ENCODE assay signal across 14 mouse cellular contexts in the genomic region with DNA sequence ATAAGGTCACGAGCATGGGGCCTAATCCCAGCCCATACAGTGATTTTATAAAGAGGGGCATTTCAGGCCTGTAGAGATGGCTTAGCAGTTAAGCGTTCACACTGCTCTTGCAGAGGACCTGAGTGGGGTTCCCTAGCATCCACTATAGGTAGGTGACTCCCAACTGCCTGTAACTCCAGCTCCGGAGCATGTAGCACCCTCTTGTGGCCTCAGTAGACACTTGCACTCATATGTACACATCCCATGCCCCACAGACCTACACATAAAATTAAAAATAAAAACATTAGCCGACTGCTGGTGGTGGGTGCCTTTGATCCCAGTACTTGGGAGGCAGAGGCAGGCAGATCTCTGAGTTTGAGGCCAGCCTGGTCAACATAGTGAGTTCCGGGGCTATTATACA.
DNase-seq lines count a peak whose midpoint lies in the region; ATAC-seq and TF ChIP-seq lines count a peak whose summit lies in the region.
"Had no signal": no experiment of that assay in that cellular context is flagged by ENCODE, and none has a peak within 500 bp of the region (broad histone marks: within the 10 kb centered on the region; RNA-seq: fewer than 3 reads in every experiment).

No protein-coding gene starts in this region.

- intact Hi-C loops in heart, adult 2 months (cut with DNase I): no loop called here

- H3K27me3 ChIP-seq in heart, adult 2 months (ENCODE audit: control insufficient read depth, insufficient read depth, low read length): no peaks in the 10 kb centered on the region
- no peaks in the 10 kb centered on the region for H3K27me3 ChIP-seq in heart, embryonic 11.5 days (ENCODE audit: control insufficient read depth, insufficient read depth, low read length)
- no peaks in the 10 kb centered on the region for H3K27me3 ChIP-seq in liver, embryonic 14.5 days (ENCODE audit: control insufficient read depth, insufficient read depth, low read length)
- H3K27me3 ChIP-seq: CH12.LX; intestine, embryonic 15.5 days; lung, embryonic 15.5 days had no signal

- H3K27ac ChIP-seq in heart, adult 2 months: no peak overlapping the region
- H3K27ac ChIP-seq in heart, embryonic 11.5 days (ENCODE audit: low read depth, low read length): no peak overlapping the region
- H3K27ac ChIP-seq in liver, embryonic 14.5 days: no peak overlapping the region
- H3K27ac ChIP-seq: heart, embryonic 13.5 days; intestine, embryonic 15.5 days; lung, embryonic 15.5 days had no signal

- DNase-seq in heart, adult 2 months: no peak
- DNase-seq in liver, embryonic 14.5 days (ENCODE audit: low read depth in 3 of 3, low spot score in 3 of 3): no peak
- DNase-seq in liver (no peak), ES-CJ7 (ENCODE audit: low read depth, low spot score) (peak; percentile 71)
- DNase-seq in brain, embryonic 14.5 days (ENCODE audit: low read depth): no peak
- no peak for DNase-seq in kidney, postnatal 4 days
- DNase-seq: adrenal gland, postnatal 10 days; cerebellum, adult 9-10 months; gastrocnemius, postnatal 14 days had no signal

- TF ChIP-seq POLR2A in heart, adult 2 months (IDR thresholded peaks at IDR 0.05; ENCODE audit: insufficient read depth, low read depth, low read length): no peak
- TF ChIP-seq POLR2A in brain, embryonic 14.5 days (IDR thresholded peaks at IDR 0.05; ENCODE audit: borderline replicate concordance, extremely low read depth, insufficient read depth, insufficient read length, poor library complexity, severe bottlenecking): no peak

- H3K9me3 ChIP-seq in heart, embryonic 11.5 days (replicated peaks; ENCODE audit: control insufficient read depth, low read length): peaks cover 7% of the 10 kb centered on the region; the same call in 1 of the 2 replicates
- H3K9me3 ChIP-seq in liver, embryonic 14.5 days (ENCODE audit: control insufficient read depth, low read length): no peaks in the 10 kb centered on the region
- H3K9me3 ChIP-seq: intestine, embryonic 15.5 days; lung, embryonic 15.5 days had no signal

- no peak for ATAC-seq in heart, embryonic 11.5 days (replicated peaks; ENCODE audit: insufficient number of reproducible peaks, low FRiP score, low TSS enrichment)
- no peak for ATAC-seq in liver, embryonic 14.5 days (ENCODE audit: insufficient read depth)
- ATAC-seq: intestine, embryonic 15.5 days had no signal

- no peaks in the 10 kb centered on the region for H3K36me3 ChIP-seq in heart, adult 2 months (ENCODE audit: control insufficient read depth, insufficient read depth, low read length)
- H3K36me3 ChIP-seq in heart, embryonic 11.5 days (ENCODE audit: control insufficient read depth, insufficient read depth, low read length): no peaks in the 10 kb centered on the region
- no peaks in the 10 kb centered on the region for H3K36me3 ChIP-seq in liver, embryonic 14.5 days (replicated peaks; ENCODE audit: control insufficient read depth, insufficient read depth, low read depth)
- H3K36me3 ChIP-seq: heart, embryonic 13.5 days; intestine, embryonic 15.5 days; lung, embryonic 15.5 days had no signal

- TF ChIP-seq CTCF in heart, adult 2 months (IDR thresholded peaks at IDR 0.05): peak; percentile 30
- TF ChIP-seq CTCF in liver, embryonic 14.5 days (IDR thresholded peaks at IDR 0.05; ENCODE audit: low read depth): peak; percentile 36
- TF ChIP-seq CTCF in brain, embryonic 14.5 days (IDR thresholded peaks at IDR 0.05; ENCODE audit: borderline replicate concordance, extremely low read depth, insufficient read depth, insufficient read length): peak; percentile 19; the same call in 1 of the 2 replicates

- no peaks in the 10 kb centered on the region for H3K4me1 ChIP-seq in heart, adult 2 months (ENCODE audit: control insufficient read depth, insufficient read depth, low read length)
- H3K4me1 ChIP-seq in heart, embryonic 11.5 days (ENCODE audit: control insufficient read depth, insufficient read depth, low read length): no peaks in the 10 kb centered on the region
- no peaks in the 10 kb centered on the region for H3K4me1 ChIP-seq in liver, embryonic 14.5 days (replicated peaks; ENCODE audit: control insufficient read depth in 2 of 2, insufficient read depth in 2 of 2, low read length in 1 of 2)
- H3K4me1 ChIP-seq: heart, embryonic 13.5 days; intestine, embryonic 15.5 days; lung, embryonic 15.5 days had no signal

- 78% methylated on average over 5 of the region's 5 CpGs for WGBS in heart, adult 2 months
- 81% methylated on average over 5 of the region's 5 CpGs for WGBS in heart, embryonic 11.5 days (ENCODE audit: insufficient replicate concordance)
- 61% methylated on average over 5 of the region's 5 CpGs for WGBS in liver, embryonic 14.5 days (ENCODE audit: insufficient replicate concordance)

- H3K9ac ChIP-seq in heart, adult 2 months (ENCODE audit: low read depth, low read length): no peak overlapping the region
- H3K9ac ChIP-seq in heart, embryonic 11.5 days (ENCODE audit: low read depth, low read length): no peak overlapping the region
- no peak overlapping the region for H3K9ac ChIP-seq in liver, embryonic 14.5 days (replicated peaks)
- H3K9ac ChIP-seq: heart, embryonic 13.5 days; intestine, embryonic 15.5 days; lung, embryonic 15.5 days had no signal

- H3K4me2 ChIP-seq in heart, embryonic 11.5 days: no peak overlapping the region
- no peak overlapping the region for H3K4me2 ChIP-seq in liver, embryonic 14.5 days (ENCODE audit: low read depth)
- H3K4me2 ChIP-seq: heart, embryonic 13.5 days; intestine, embryonic 15.5 days; lung, embryonic 15.5 days had no signal

- no peak for TF ChIP-seq EP300 in heart, adult 2 months (IDR thresholded peaks at IDR 0.05; ENCODE audit: insufficient read depth, low read depth, low read length)
- TF ChIP-seq EP300 in liver, embryonic 14.5 days (IDR thresholded peaks at IDR 0.05; ENCODE audit: low read depth): no peak

- no peaks in the 10 kb centered on the region for H3K79me2 ChIP-seq in heart, adult 2 months (replicated peaks; ENCODE audit: control insufficient read depth, insufficient read depth, low read length)

- no peak overlapping the region for H3K4me3 ChIP-seq in heart, adult 2 months
- no peak overlapping the region for H3K4me3 ChIP-seq in heart, embryonic 11.5 days (ENCODE audit: low read depth, low read length)
- no peak overlapping the region for H3K4me3 ChIP-seq in liver, embryonic 14.5 days (ENCODE audit: insufficient read depth in 1 of 2, low read depth in 2 of 2, low read length in 2 of 2)
- H3K4me3 ChIP-seq: heart, embryonic 13.5 days; intestine, embryonic 15.5 days; lung, embryonic 15.5 days had no signal
